Mouse (Mus musculus) cortical plate, adult 2 months (tissue): ENCODE data around the gene Cks1b. TPM values are rescaled to one million over a fixed set of nuclear protein-coding genes. Genes with fewer than 3 reads are reported as not detected.
A peak's percentile ranks its signal among the peaks of the same experiment; 100 is the strongest.

Source experiments
- H3K27ac ChIP-seq: fragments of 200-500 bp; 2 replicates; pipeline ENCODE4 v1.5.1; 2012; ENCODE audit warnings: low read length, control low read depth, inconsistent platforms; ENCODE audit not compliant: insufficient read depth
- H3K4me1 ChIP-seq: fragments of 200-500 bp; 2 replicates; pipeline ENCODE4 v1.6.1; 2011; ENCODE audit warnings: low read length; ENCODE audit not compliant: control insufficient read depth, insufficient read depth
- H3K4me3 ChIP-seq: fragments of 200-500 bp; 2 replicates; pipeline ENCODE4 v1.5.1; 2011; ENCODE audit warnings: mild to moderate bottlenecking, low read length, control low read depth; ENCODE audit not compliant: insufficient read depth
- CTCF ChIP-seq: fragments of 200-500 bp; IDR thresholded peaks from 2 replicates; pipeline ENCODE4 v1.5.1; 2011; ENCODE audit warnings: mild to moderate bottlenecking, control low read depth, low read length; ENCODE audit not compliant: insufficient read depth; ENCODE audit errors: extremely low read depth
- POLR2A ChIP-seq: fragments of 200-500 bp; IDR thresholded peaks from 2 replicates; pipeline ENCODE4 v1.6.1; 2011; ENCODE audit warnings: mild to moderate bottlenecking, low read length, control low read depth; ENCODE audit not compliant: insufficient read depth; ENCODE audit errors: extremely low read depth
- polyA plus RNA-seq: library from polyadenylated mRNA; depleted of rRNA; stranded (reverse); fragments of >200 nt; gene quantifications from 2 replicates; pipeline ENCODE4 v1.2.3, GENCODE M21; 2012; rRNA removed

The Cks1b gene
- polyA plus RNA-seq, 1 experiment: 5.4 TPM

DNA sequence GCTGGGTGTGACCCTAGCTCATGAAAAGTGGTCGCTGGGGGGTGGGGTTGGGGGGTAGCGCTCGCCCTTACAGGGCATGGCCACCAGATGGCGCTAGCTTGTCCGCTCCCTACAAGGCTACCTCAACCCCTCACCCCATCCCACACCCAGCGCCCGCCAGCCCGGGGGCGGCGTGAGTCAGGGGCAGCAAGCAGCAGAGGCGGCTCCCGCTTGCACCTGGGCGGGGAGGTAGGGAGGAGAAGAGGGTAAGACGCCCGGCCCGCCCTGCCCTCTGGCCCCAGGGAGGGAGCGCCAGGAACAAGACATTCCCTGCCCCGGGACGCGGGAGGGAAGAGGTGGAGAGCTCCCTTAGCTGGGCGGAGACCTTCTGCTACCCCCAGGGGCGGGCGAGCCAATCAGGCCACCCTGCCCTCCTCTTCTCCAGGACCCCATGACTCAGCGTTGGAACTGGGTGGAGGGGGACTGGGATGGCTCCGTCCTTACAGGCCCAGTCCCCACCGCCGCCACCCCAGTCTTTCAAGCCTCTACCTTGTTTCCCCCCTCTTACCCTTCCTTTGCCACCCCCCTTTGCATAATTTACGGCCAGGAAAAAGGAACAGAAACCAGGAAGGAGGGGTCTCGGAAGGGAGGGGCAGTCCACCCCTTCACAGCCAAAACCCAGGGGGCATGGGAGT lies 39.7 kb downstream of the Cks1b start:
- H3K27ac ChIP-seq: peak overlapping the region; percentile 68
- TF ChIP-seq CTCF (peak; percentile 74), POLR2A (no peak)
- H3K4me3 ChIP-seq: peak overlapping the region; percentile 47
- H3K4me1 ChIP-seq: peaks cover 2% of the 10 kb centered on the region; the same call in 1 of the 2 replicates

DNA sequence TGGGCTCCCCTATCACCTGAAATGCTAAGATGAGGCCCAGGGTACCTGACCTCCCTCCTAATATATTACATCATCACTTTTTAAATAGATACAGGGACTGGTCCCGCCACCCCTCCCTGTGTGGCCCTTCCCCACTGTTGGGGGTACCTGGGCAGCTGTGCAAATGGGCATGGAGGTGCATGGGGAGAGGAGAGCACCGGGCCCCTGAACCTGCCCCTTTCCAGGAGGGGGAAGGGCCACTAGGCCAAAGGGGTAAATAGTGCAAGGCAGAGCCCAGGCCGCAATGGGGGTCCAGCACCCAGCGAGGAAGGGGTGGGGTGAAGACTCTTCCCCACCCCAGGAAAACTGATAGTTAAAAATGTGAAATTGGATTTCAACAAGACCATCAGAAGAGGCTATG lies 40.4 kb downstream of the Cks1b start:
- TF ChIP-seq POLR2A (no peak), CTCF (no peak)
- Histone ChIP-seq H3K4me3 (peak overlapping the region; percentile 47; the same call in 1 of the 2 replicates), H3K27ac (no peak overlapping the region), H3K4me1 (peaks cover 2% of the 10 kb centered on the region; the same call in 1 of the 2 replicates)

DNA sequence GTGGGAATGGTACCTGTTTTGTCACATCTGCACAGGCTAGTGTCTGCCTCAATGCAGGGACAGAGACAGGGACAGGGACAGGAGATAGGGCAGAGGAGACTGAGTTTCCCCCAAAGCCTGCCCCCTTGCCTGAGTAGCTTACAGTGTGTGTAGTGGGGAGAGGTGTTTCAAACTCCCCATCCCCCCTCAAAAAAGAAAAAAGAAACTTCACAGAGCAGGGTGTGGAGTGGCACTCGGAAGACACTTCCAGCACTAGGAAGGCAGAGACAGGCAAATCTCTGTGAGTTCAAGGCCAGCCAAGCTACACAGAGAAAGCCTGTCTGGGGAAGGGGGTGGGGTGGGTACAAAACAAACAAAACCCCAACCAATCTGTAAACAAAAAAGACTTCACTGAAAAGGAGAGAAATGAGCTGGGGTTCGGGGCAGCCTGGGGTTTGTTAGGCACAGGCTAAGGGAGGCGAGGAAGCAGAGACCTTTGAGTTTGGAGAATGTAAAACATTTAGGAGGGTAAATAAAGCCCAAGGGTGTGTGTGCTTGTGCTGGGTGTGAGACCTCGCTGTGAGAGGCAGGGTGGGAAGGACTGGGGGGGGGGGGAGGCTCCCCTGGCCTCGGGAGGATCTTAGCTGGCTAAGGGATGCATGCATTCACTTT lies 44.5 kb downstream of the Cks1b start:
- Histone ChIP-seq H3K4me3 (no peak overlapping the region), H3K27ac (no peak overlapping the region), H3K4me1 (peaks cover 2% of the 10 kb centered on the region; the same call in 1 of the 2 replicates)
- no peak for TF ChIP-seq CTCF
- no peak for TF ChIP-seq POLR2A

DNA sequence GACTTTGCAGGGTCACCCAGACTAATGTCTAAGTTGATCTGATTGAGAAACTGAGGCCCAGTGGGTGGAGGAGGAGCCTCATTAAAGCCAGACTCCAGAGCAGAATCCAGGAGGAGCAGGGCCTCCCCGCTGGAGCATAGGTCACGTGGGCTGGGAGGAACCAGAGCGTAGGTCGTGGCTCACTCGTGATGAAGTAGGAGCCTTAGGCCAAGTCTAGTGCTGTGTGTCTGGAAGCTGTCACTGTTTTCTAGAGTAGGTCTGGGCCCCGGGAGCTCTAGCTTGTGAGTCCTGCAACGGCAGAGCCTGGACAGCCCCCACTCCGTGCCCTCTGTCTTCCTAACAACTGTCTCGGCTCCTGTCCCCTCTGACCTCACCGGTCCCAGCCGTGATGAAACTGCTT lies 50.8 kb downstream of the Cks1b start:
- no peak overlapping the region for H3K4me3 ChIP-seq
- TF ChIP-seq CTCF: no peak
- TF ChIP-seq POLR2A: no peak
- H3K4me1 ChIP-seq: no peaks in the 10 kb centered on the region
- no peak overlapping the region for H3K27ac ChIP-seq

DNA sequence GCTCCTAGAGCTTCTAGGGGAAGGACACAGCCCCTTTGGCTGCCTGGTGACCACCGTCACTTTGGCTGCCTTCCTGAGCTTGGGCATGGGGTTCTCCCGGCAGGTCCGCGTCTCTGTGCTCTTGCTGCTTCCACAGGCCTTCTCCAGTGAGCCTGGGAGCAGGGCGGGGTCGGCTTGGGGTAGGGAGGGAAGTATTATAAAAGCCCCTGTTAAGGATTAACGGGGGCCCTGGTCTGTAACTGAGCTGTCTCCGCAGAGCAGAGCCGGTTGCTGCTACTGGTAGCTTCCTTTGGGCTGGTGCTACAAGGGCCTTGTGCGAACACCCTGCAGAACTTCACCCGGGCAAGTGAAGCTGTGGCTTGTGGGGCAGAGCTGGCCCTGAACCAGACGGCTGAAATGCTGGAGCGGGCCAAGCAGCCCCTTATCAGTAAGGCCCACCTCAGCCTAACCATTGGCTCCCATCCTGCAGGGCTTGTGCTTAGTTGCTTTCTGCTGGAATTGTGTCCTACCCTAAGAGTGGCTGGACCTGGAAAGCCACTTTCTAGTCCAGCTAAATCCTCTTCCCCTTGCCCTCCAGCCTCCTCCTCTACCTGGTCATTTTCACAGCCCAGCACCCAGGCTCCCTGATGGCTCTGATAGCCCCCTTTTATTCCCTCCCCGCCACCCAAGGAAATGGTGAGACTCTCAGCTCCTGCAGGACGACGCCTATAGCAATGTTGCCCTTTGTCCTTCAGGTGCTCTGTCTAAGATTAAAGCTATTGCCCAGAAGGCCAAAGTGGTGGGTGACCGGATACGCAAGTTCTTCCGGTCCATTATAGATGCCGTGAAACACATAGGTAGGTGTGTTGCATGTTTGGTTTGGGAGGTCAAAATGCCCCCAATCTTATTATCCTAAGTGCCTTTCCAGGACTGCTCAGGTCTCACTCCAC lies 52.4 kb downstream of the Cks1b start:
- no peak overlapping the region for H3K27ac ChIP-seq
- TF ChIP-seq CTCF (no peak), POLR2A (no peak)
- H3K4me1 ChIP-seq: no peaks in the 10 kb centered on the region
- H3K4me3 ChIP-seq: no peak overlapping the region

Other genes with a start within 250 kb of the Cks1b start
- gene Scamp3, start 240.9 kb downstream of the Cks1b start, polyA plus RNA-seq: 94.5 and 95.7 TPM in 2 replicates
- 84.1 and 86.2 TPM in 2 replicates for gene Fam189b, start 235.2 kb downstream of the Cks1b start, polyA plus RNA-seq
- gene Gba, start 215.5 kb downstream of the Cks1b start, polyA plus RNA-seq: 85.1 and 86.1 TPM in 2 replicates
- 68.9 and 70.6 TPM in 2 replicates for gene Thbs3, start 203.2 kb downstream of the Cks1b start, polyA plus RNA-seq
- 132 and 155 TPM in 2 replicates for gene Mtx1, start 191.3 kb downstream of the Cks1b start, polyA plus RNA-seq
- gene Muc1, start 189.3 kb downstream of the Cks1b start, polyA plus RNA-seq: 0.88 and 0.95 TPM in 2 replicates
- 58.2 and 61.9 TPM in 2 replicates for gene Krtcap2, start 172.4 kb downstream of the Cks1b start, polyA plus RNA-seq
- 87.2 and 91.0 TPM in 2 replicates for gene Trim46, start 172.1 kb downstream of the Cks1b start, polyA plus RNA-seq
- gene Dpm3, start 159.0 kb downstream of the Cks1b start, polyA plus RNA-seq: 150 and 156 TPM in 2 replicates
- 106 and 114 TPM in 2 replicates for gene Slc50a1, start 147.8 kb downstream of the Cks1b start, polyA plus RNA-seq
- 11.7 and 12.7 TPM in 2 replicates for gene Efna1, start 137.2 kb downstream of the Cks1b start, polyA plus RNA-seq
- gene Efna3, start 95.4 kb downstream of the Cks1b start, polyA plus RNA-seq: 79.9 and 85.1 TPM in 2 replicates
- 0.59 and 1.1 TPM in 2 replicates for gene Efna4, start 80.4 kb downstream of the Cks1b start, polyA plus RNA-seq
- gene Adam15, start 68.4 kb downstream of the Cks1b start, polyA plus RNA-seq: 170 and 178 TPM in 2 replicates
- gene Dcst2, start 56.4 kb downstream of the Cks1b start, polyA plus RNA-seq: 0.61 and 0.75 TPM in 2 replicates
- 0.06 TPM in 1 of 2 replicates, not detected in the other for gene Dcst1, start 53.1 kb downstream of the Cks1b start, polyA plus RNA-seq
- 14.7 and 18.7 TPM in 2 replicates for gene Zbtb7b, start 23.6 kb downstream of the Cks1b start, polyA plus RNA-seq
- gene Lenep, start 15.6 kb downstream of the Cks1b start, polyA plus RNA-seq: 5.1 and 5.9 TPM in 2 replicates
- 45.4 and 48.7 TPM in 2 replicates for gene Flad1, start 6.5 kb downstream of the Cks1b start, polyA plus RNA-seq
- gene Shc1, start 60 bp upstream of the Cks1b start, polyA plus RNA-seq: 17.5 and 18.0 TPM in 2 replicates
- 43.4 and 47.2 TPM in 2 replicates for gene Pygo2, start 11.8 kb upstream of the Cks1b start, polyA plus RNA-seq
- 38.0 and 39.9 TPM in 2 replicates for gene Pbxip1, start 18.3 kb upstream of the Cks1b start, polyA plus RNA-seq
- 71.8 and 71.9 TPM in 2 replicates for gene Pmvk, start 36.2 kb upstream of the Cks1b start, polyA plus RNA-seq
- 9.5 and 10.9 TPM in 2 replicates for gene Kcnn3, start 101.8 kb upstream of the Cks1b start, polyA plus RNA-seq